Mouse (Mus musculus) gastrocnemius, postnatal 10 days (tissue): ENCODE results near the gene Vwa5b1. TPM values are rescaled to one million over a fixed set of nuclear protein-coding genes. Genes with fewer than 3 reads are reported as not detected.

Experiments
- DNase-seq: peaks from one replicate; pipeline ENCODE4 v3.0.0; 2021; ENCODE audit warnings: mixed read lengths
- total RNA-seq, 2 experiments: library from RNA; stranded (reverse); gene quantifications; 2 replicates each; pipeline ENCODE4 v1.2.3; 2021

Gene Vwa5b1
- total RNA-seq, 2 experiments from 2014 or later, result not detected

GRCm38 (mm10) chr4:138525684-138526083 is 110.0 kb downstream of the Vwa5b1 start:
- no peak for DNase-seq

- DNase-seq, result no peak
Observed at GRCm38 (mm10) chr4:138524769-138525168, 110.9 kb downstream of the Vwa5b1 start.

GRCm38 (mm10) chr4:138523775-138524174 is 111.9 kb downstream of the Vwa5b1 start:
- no peak for DNase-seq

- peak; percentile 41 for DNase-seq
Observed at GRCm38 (mm10) chr4:138522296-138522695, 113.4 kb downstream of the Vwa5b1 start.

- DNase-seq, result no peak
Observed at GRCm38 (mm10) chr4:138517153-138517789, 118.4 kb downstream of the Vwa5b1 start.

GRCm38 (mm10) chr4:138516448-138516847 is 119.2 kb downstream of the Vwa5b1 start:
- DNase-seq, result no peak

Other genes starting within 250 kb of the Vwa5b1 start
- under 1 TPM in 1 of 2 experiments, not detected in 1; 0.11 TPM for gene Fam43b, start 239.4 kb downstream of the Vwa5b1 start, total RNA-seq
- 10 to 100 TPM; 32.3 to 35.7 TPM for gene Mul1, start 201.2 kb downstream of the Vwa5b1 start, total RNA-seq
- 1 to 10 TPM; 5.9 to 7.2 TPM for gene Camk2n1, start 181.6 kb downstream of the Vwa5b1 start, total RNA-seq
- under 1 TPM in 1 of 2 experiments, not detected in 1; 0.16 TPM for gene Pla2g2c, start 88.9 kb upstream of the Vwa5b1 start, total RNA-seq
- under 1 TPM; 0.20 to 0.28 TPM for gene Ubxn10, start 101.3 kb upstream of the Vwa5b1 start, total RNA-seq
- gene Pla2g2f, start 121.7 kb upstream of the Vwa5b1 start, total RNA-seq, result not detected
- gene Pla2g2d, start 139.9 kb upstream of the Vwa5b1 start, total RNA-seq, result not detected
- gene Pla2g5, start 227.6 kb upstream of the Vwa5b1 start, total RNA-seq, result 1 to 10 TPM; 2.3 to 5.6 TPM
- not detected for gene Gm13030, start 238.1 kb upstream of the Vwa5b1 start, total RNA-seq
- gene Pla2g2e, start 242.1 kb upstream of the Vwa5b1 start, total RNA-seq, result not detected